Mouse (Mus musculus): Measurements from ENCODE around the gene Rnf186.
A peak's percentile ranks its signal among the peaks of the same experiment; 100 is the strongest.

The Rnf186 gene

GRCm38 (mm10) chr4:138966866-138967265 is at the start of gene Rnf186:
Gene Rnf186 (plus strand): TSS chr4:138967112.
- no peak for DNase-seq (ENCODE audit: low read depth)

- no peak for DNase-seq (ENCODE audit: low read depth)
Observed at GRCm38 (mm10) chr4:138917282-138917681, 49.6 kb upstream of the Rnf186 start.

- no peak for DNase-seq (ENCODE audit: low read depth)
Observed at GRCm38 (mm10) chr4:138921254-138922130, 45.4 kb upstream of the Rnf186 start.

- peak; percentile 83 for DNase-seq (ENCODE audit: low read depth)
Observed at GRCm38 (mm10) chr4:138922131-138922459, 44.8 kb upstream of the Rnf186 start.

GRCm38 (mm10) chr4:138925561-138925960 is 41.4 kb upstream of the Rnf186 start:
- DNase-seq (ENCODE audit: low read depth) = no peak

GRCm38 (mm10) chr4:138933862-138934261 is 33.0 kb upstream of the Rnf186 start:
- DNase-seq (ENCODE audit: low read depth) = no peak

- no peak for DNase-seq (ENCODE audit: low read depth)
Observed at GRCm38 (mm10) chr4:138934456-138935145, 32.3 kb upstream of the Rnf186 start.

GRCm38 (mm10) chr4:138938495-138939269 is 28.2 kb upstream of the Rnf186 start:
- no peak for DNase-seq (ENCODE audit: low read depth)

- no peak for DNase-seq (ENCODE audit: low read depth)
Observed at GRCm38 (mm10) chr4:138939481-138939880, 27.4 kb upstream of the Rnf186 start.

- no peak for DNase-seq (ENCODE audit: low read depth)
Observed at GRCm38 (mm10) chr4:138941401-138941800, 25.5 kb upstream of the Rnf186 start.

- DNase-seq (ENCODE audit: low read depth) = peak; percentile 61
Observed at GRCm38 (mm10) chr4:138941966-138942365, 24.9 kb upstream of the Rnf186 start.

- DNase-seq (ENCODE audit: low read depth) = peak; percentile 31
Observed at GRCm38 (mm10) chr4:138943730-138944129, 23.2 kb upstream of the Rnf186 start.

GRCm38 (mm10) chr4:138948257-138948656 is 18.7 kb upstream of the Rnf186 start:
- DNase-seq (ENCODE audit: low read depth) = no peak

GRCm38 (mm10) chr4:138958612-138959011 is 8.3 kb upstream of the Rnf186 start:
- no peak for DNase-seq (ENCODE audit: low read depth)

- no peak for DNase-seq (ENCODE audit: low read depth)
Observed at GRCm38 (mm10) chr4:138959120-138959519, 7.8 kb upstream of the Rnf186 start.

- DNase-seq (ENCODE audit: low read depth) = no peak
Observed at GRCm38 (mm10) chr4:138959926-138960325, 7.0 kb upstream of the Rnf186 start.

GRCm38 (mm10) chr4:138962719-138963118 is 4.2 kb upstream of the Rnf186 start:
- DNase-seq (ENCODE audit: low read depth) = no peak

- no peak for DNase-seq (ENCODE audit: low read depth)
Observed at GRCm38 (mm10) chr4:138965871-138966270, 1.0 kb upstream of the Rnf186 start.

- DNase-seq (ENCODE audit: low read depth) = no peak
Observed at GRCm38 (mm10) chr4:138967485-138967884, 573 bp downstream of the Rnf186 start.

GRCm38 (mm10) chr4:138968772-138969556 is 2.1 kb downstream of the Rnf186 start:
- no peak for DNase-seq (ENCODE audit: low read depth)

- no peak for DNase-seq (ENCODE audit: low read depth)
Observed at GRCm38 (mm10) chr4:138969736-138970135, 2.8 kb downstream of the Rnf186 start.

- no peak for DNase-seq (ENCODE audit: low read depth)
Observed at GRCm38 (mm10) chr4:138971371-138971770, 4.5 kb downstream of the Rnf186 start.
